Mouse (Mus musculus): ENCODE measurements at regions not wholly inside any gene's neighbourhood (a gene's known extent, or its start where the extent isn't known, plus 50 kb on each side); places are given as distances from the start of the nearest gene placed in this dataset.

GRCm38 (mm10) chr4:87718166-87718805 lies 314.9 kb downstream of the Mllt3 start:
- WGBS: 62% methylated on average over 9 of the region's 9 CpGs
- H3K4me1 ChIP-seq (ENCODE audit: control insufficient read depth, insufficient read depth, low read length): no peaks in the 10 kb centered on the region
- H3K27me3 ChIP-seq (ENCODE audit: control insufficient read depth, insufficient read depth, low read length): no peaks in the 10 kb centered on the region; the same call in 1 of the 2 replicates
- no peak overlapping the region for H3K9ac ChIP-seq (ENCODE audit: low read depth, low read length)
- H3K4me2 ChIP-seq (replicated peaks; ENCODE audit: low read depth, low read length): no peak overlapping the region
- no peak for ATAC-seq (ENCODE audit: low FRiP score, low TSS enrichment)
- H3K27ac ChIP-seq (ENCODE audit: low read depth, low read length): no peak overlapping the region
- H3K36me3 ChIP-seq (ENCODE audit: control insufficient read depth, insufficient read depth, low read length): no peaks in the 10 kb centered on the region
- H3K4me3 ChIP-seq (ENCODE audit: low read length): no peak overlapping the region
- no peaks in the 10 kb centered on the region for H3K9me3 ChIP-seq (ENCODE audit: control insufficient read depth, low read length)

- Histone ChIP-seq H3K27me3 (ENCODE audit: control insufficient read depth, insufficient read depth, low read length) (no peaks in the 10 kb centered on the region; the same call in 1 of the 2 replicates), H3K36me3 (ENCODE audit: control insufficient read depth, insufficient read depth, low read length) (no peaks in the 10 kb centered on the region), H3K4me2 (replicated peaks; ENCODE audit: low read depth, low read length) (no peak overlapping the region), H3K4me3 (ENCODE audit: low read length) (no peak overlapping the region), H3K27ac (ENCODE audit: low read depth, low read length) (no peak overlapping the region), H3K4me1 (ENCODE audit: control insufficient read depth, insufficient read depth, low read length) (0 out of 2 replicates have a peak, but pooled peaks cover 7% of the 10 kb centered on the region), H3K9ac (ENCODE audit: low read depth, low read length) (no peak overlapping the region), H3K9me3 (ENCODE audit: control insufficient read depth, low read length) (no peaks in the 10 kb centered on the region)
- no peak for ATAC-seq (ENCODE audit: low FRiP score, low TSS enrichment)
- 64% methylated on average over 11 of the region's 11 CpGs for WGBS
Measured at GRCm38 (mm10) chr4:87715212-87715933, 317.8 kb downstream of the Mllt3 start.

- Histone ChIP-seq H3K9ac (ENCODE audit: low read depth, low read length) (no peak overlapping the region), H3K27me3 (ENCODE audit: control insufficient read depth, insufficient read depth, low read length) (no peaks in the 10 kb centered on the region; the same call in 1 of the 2 replicates), H3K4me3 (ENCODE audit: low read length) (no peak overlapping the region), H3K9me3 (ENCODE audit: control insufficient read depth, low read length) (no peaks in the 10 kb centered on the region), H3K4me1 (ENCODE audit: control insufficient read depth, insufficient read depth, low read length) (peaks cover 15% of the 10 kb centered on the region), H3K4me2 (replicated peaks; ENCODE audit: low read depth, low read length) (no peak overlapping the region), H3K36me3 (ENCODE audit: control insufficient read depth, insufficient read depth, low read length) (no peaks in the 10 kb centered on the region), H3K27ac (ENCODE audit: low read depth, low read length) (no peak overlapping the region)
- 32% methylated on average over 2 of the region's 2 CpGs for WGBS
- ATAC-seq (ENCODE audit: low FRiP score, low TSS enrichment): peak; percentile 36; the same call in 1 of the 2 replicates
Measured at GRCm38 (mm10) chr4:87712691-87713090, 320.5 kb downstream of the Mllt3 start.

GRCm38 (mm10) chr4:87712286-87712685 lies 320.9 kb downstream of the Mllt3 start:
- peak; percentile 65; the same call in 1 of the 2 replicates for ATAC-seq (ENCODE audit: low FRiP score, low TSS enrichment)
- Histone ChIP-seq H3K27me3 (ENCODE audit: control insufficient read depth, insufficient read depth, low read length) (no peaks in the 10 kb centered on the region; the same call in 1 of the 2 replicates), H3K4me2 (replicated peaks; ENCODE audit: low read depth, low read length) (no peak overlapping the region), H3K4me1 (ENCODE audit: control insufficient read depth, insufficient read depth, low read length) (peaks cover 15% of the 10 kb centered on the region), H3K4me3 (ENCODE audit: low read length) (no peak overlapping the region), H3K9me3 (ENCODE audit: control insufficient read depth, low read length) (no peaks in the 10 kb centered on the region), H3K27ac (ENCODE audit: low read depth, low read length) (no peak overlapping the region), H3K9ac (ENCODE audit: low read depth, low read length) (no peak overlapping the region), H3K36me3 (ENCODE audit: control insufficient read depth, insufficient read depth, low read length) (no peaks in the 10 kb centered on the region)
- WGBS: 74% methylated on average over 3 of the region's 3 CpGs

GRCm38 (mm10) chr4:87711185-87711827 lies 321.9 kb downstream of the Mllt3 start:
- no peaks in the 10 kb centered on the region for H3K9me3 ChIP-seq (ENCODE audit: control insufficient read depth, low read length)
- H3K9ac ChIP-seq (ENCODE audit: low read depth, low read length): no peak overlapping the region
- no peaks in the 10 kb centered on the region for H3K36me3 ChIP-seq (ENCODE audit: control insufficient read depth, insufficient read depth, low read length)
- H3K27ac ChIP-seq (ENCODE audit: low read depth, low read length): no peak overlapping the region
- WGBS: 93% methylated on average over 8 of the region's 8 CpGs
- no peak for ATAC-seq (ENCODE audit: low FRiP score, low TSS enrichment)
- no peaks in the 10 kb centered on the region; the same call in 1 of the 2 replicates for H3K27me3 ChIP-seq (ENCODE audit: control insufficient read depth, insufficient read depth, low read length)
- no peak overlapping the region for H3K4me2 ChIP-seq (replicated peaks; ENCODE audit: low read depth, low read length)
- H3K4me3 ChIP-seq (ENCODE audit: low read length): no peak overlapping the region
- H3K4me1 ChIP-seq (ENCODE audit: control insufficient read depth, insufficient read depth, low read length): peaks cover 15% of the 10 kb centered on the region

- H3K4me1 ChIP-seq (ENCODE audit: control insufficient read depth, insufficient read depth, low read length): peaks cover 15% of the 10 kb centered on the region
- H3K4me3 ChIP-seq (ENCODE audit: low read length): no peak overlapping the region
- peak; percentile 93 for ATAC-seq (ENCODE audit: low FRiP score, low TSS enrichment)
- no peaks in the 10 kb centered on the region for H3K36me3 ChIP-seq (ENCODE audit: control insufficient read depth, insufficient read depth, low read length)
- H3K4me2 ChIP-seq (replicated peaks; ENCODE audit: low read depth, low read length): no peak overlapping the region
- H3K9ac ChIP-seq (ENCODE audit: low read depth, low read length): no peak overlapping the region
- no peaks in the 10 kb centered on the region; the same call in 1 of the 2 replicates for H3K27me3 ChIP-seq (ENCODE audit: control insufficient read depth, insufficient read depth, low read length)
- H3K9me3 ChIP-seq (ENCODE audit: control insufficient read depth, low read length): no peaks in the 10 kb centered on the region
- no peak overlapping the region for H3K27ac ChIP-seq (ENCODE audit: low read depth, low read length)
- 4% methylated on average over 5 of the region's 5 CpGs for WGBS
Measured at GRCm38 (mm10) chr4:87708981-87709645, 324.1 kb downstream of the Mllt3 start.

GRCm38 (mm10) chr4:87707386-87707785 lies 325.8 kb downstream of the Mllt3 start:
- 56% methylated on average over 2 of the region's 2 CpGs for WGBS
- no peak for ATAC-seq (ENCODE audit: low FRiP score, low TSS enrichment)

GRCm38 (mm10) chr4:87702834-87703233 lies 330.3 kb downstream of the Mllt3 start:
- Histone ChIP-seq H3K4me1 (ENCODE audit: control insufficient read depth, insufficient read depth, low read length) (peaks cover 3% of the 10 kb centered on the region; the same call in 1 of the 2 replicates), H3K9me3 (ENCODE audit: control insufficient read depth, low read length) (no peaks in the 10 kb centered on the region), H3K4me3 (ENCODE audit: low read length) (no peak overlapping the region), H3K36me3 (ENCODE audit: control insufficient read depth, insufficient read depth, low read length) (no peaks in the 10 kb centered on the region), H3K27ac (ENCODE audit: low read depth, low read length) (no peak overlapping the region), H3K4me2 (replicated peaks; ENCODE audit: low read depth, low read length) (no peak overlapping the region), H3K27me3 (ENCODE audit: control insufficient read depth, insufficient read depth, low read length) (no peaks in the 10 kb centered on the region), H3K9ac (ENCODE audit: low read depth, low read length) (no peak overlapping the region)
- peak; percentile 78 for ATAC-seq (ENCODE audit: low FRiP score, low TSS enrichment)
- 33% methylated on average over 4 of the region's 4 CpGs for WGBS

More at GRCm38 (mm10) chr4:87707386-87707785, 325.8 kb downstream of the Mllt3 start:
- Histone ChIP-seq H3K4me3 (ENCODE audit: low read length) (no peak overlapping the region), H3K27me3 (ENCODE audit: control insufficient read depth, insufficient read depth, low read length) (no peaks in the 10 kb centered on the region), H3K4me1 (ENCODE audit: control insufficient read depth, insufficient read depth, low read length) (peaks cover 9% of the 10 kb centered on the region), H3K27ac (ENCODE audit: low read depth, low read length) (no peak overlapping the region), H3K9ac (ENCODE audit: low read depth, low read length) (no peak overlapping the region), H3K4me2 (replicated peaks; ENCODE audit: low read depth, low read length) (no peak overlapping the region), H3K36me3 (ENCODE audit: control insufficient read depth, insufficient read depth, low read length) (no peaks in the 10 kb centered on the region), H3K9me3 (ENCODE audit: control insufficient read depth, low read length) (no peaks in the 10 kb centered on the region)
